Mouse (Mus musculus): Measurements from ENCODE around the gene Jph3.

Gene Jph3

DNA sequence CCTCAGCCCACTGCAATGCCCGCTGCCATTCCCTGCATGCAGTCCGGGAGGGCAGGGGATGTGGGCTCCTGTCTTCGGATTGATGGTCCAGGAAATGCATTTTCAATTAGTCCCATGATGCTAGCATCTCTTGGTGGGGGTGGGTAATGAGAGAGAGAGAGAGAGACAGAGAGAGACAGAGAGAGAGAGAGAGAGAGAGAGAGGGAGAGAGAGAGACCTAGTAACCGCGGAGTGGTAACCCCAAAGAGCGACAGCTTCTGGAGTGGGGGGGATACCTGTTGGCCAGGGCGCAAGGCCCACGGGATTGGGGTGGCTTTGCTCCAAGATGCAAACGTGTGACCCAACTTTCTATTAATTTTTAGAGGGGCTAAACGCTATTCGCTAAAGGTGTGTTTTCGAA lies at the start of gene Jph3:
Gene Jph3 (plus strand): TSS at position 301 of the 400 bp plus-strand sequence.
- no peak for DNase-seq

DNA sequence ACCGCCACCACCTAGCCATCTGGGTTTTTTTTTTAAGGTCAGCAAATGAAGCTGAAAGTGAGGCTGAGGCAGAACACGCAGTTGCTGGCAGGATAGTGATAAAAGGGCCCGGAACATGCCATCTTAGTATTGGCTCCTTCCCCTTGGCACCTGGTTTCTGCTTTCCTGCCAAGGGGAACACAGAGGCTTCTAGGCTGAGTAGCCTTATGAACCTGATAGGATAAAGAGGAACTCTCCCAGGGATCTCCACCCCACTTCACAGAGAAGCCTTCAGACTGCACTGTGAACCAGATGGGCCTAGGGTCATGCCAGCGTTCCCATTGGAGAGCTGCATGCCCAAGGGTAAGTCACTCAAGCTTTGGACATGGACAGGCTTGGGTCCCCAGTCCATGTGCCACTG lies 48.5 kb upstream of the Jph3 start:
- peak; percentile 82 for DNase-seq

DNA sequence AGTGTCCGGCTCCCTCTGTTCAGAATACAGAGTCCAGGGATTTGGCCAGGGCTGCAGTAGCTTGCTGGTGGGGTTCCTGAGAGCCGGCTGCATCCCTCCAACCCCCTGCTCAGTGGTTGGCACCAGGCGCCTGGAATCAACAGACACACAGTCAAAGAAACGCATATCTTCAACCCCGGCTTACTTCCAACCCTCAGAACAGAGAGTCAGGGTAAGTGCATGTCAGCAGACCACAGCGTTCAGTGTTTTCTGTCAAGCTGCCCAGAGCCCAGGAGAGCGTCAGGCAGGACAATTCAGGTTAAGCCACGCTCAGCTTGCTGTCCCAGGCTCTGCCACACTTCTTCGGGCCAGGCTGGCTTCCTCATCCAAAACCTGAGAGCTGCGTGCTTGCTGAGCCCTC lies 48.0 kb upstream of the Jph3 start:
- peak; percentile 65 for DNase-seq

DNA sequence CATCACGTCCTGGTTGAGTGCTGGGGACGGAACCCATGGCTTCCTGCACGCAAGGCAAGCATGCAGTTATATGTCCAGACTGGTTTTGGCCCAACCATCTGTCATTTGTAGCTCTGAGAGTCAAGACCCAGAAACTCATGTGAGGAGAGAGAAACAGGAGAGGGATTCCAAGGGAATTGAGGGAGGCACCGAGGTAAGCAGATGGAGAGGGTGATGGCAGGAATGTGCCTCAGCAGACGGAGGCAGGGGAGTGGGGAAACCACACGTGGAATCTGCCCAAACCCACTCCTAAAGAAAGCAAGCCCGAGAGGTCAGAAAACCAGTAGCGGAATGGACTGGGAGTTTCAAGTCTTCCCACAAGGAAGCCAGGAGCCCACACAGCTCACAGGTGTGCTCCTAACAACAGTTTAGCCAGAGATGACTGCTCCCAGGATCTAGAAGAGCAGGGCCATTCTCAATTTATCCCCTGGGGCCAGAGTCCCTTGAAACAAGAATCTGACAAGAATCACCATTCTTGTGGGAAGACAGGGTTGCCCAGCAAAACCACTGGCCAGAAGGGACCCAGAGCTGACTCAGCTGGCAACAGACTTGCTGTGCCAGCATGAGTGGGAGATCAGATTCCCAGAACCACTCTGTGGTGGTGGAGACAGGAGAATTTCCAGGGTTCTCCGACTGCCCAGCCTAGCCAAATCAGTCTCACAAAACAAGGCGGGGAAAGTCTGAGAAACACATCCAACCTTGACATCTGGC lies 46.2 kb upstream of the Jph3 start:
- DNase-seq = no peak

DNA sequence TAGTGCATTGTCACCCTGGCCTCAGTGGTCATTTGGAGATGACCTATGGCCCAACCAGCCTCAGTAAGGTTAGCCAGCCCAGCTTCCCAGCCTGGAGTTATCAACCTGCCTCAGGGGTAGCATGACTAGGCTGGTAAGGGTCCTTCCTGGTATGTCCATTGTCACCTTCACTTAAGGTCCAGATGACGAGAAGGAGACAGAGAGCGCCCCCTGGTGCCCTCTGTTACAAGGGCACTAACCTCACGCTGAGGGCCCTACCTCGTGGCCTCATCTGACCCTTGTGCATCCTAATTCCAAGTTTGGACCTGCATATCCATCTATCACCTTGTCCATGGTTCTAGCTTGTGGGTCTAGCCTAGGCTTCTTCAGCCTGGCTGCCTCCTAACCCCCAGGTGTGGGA lies 44.0 kb upstream of the Jph3 start:
- peak; percentile 57 for DNase-seq

DNA sequence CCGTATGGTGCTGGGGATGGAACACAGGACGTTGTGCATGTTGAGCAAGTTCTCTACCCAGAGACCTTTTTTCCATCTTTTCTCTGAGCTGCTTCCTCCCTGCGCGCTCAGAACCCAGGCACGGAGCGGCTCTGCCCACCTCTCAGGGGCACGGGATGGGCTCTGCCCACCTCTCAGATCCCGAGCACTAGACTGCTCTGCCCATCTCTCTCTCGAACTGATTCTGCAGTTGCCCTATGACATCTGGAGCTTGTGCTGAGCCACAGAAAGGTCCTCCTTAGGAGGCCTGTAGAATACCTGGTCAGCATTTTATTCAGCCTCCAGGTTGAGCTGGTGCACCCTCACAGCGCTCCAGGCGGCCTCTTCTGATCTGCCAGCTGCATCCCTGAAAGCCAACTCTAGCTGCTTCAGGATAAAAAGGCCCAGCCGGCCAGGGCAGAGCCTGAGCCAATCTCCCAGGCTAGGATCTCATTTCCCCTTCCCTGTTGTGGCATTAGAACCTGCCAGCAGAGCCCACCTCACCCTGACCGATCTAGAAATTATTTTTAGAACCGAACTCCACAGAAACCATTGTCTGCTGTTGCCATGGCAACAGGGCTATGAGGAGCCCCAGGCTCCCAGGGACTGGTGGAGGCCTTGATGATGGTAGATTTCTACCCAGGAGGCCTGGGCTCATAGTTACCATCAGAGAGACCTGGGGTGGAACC lies 41.8 kb upstream of the Jph3 start:
- DNase-seq = peak; percentile 57

DNA sequence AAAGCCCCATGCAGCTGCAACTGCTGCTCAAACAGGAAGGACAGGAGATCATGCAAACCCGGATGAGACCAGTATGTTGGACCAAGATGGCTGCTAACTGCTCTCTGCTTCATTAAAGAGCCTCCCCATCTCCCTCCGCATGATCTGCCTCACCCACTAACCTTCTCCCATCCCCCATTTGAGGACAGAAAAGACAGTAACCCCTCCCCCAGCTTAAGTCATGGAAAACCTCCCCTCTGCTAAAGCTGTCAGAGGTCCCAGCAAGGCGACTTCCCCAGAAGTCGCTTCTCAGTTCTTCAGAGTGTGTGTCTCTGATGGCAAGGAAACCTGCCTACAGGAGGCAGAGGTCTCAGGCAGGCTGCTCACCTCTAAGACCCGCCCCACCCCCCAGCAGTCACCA lies 40.9 kb upstream of the Jph3 start:
- DNase-seq = no peak

DNA sequence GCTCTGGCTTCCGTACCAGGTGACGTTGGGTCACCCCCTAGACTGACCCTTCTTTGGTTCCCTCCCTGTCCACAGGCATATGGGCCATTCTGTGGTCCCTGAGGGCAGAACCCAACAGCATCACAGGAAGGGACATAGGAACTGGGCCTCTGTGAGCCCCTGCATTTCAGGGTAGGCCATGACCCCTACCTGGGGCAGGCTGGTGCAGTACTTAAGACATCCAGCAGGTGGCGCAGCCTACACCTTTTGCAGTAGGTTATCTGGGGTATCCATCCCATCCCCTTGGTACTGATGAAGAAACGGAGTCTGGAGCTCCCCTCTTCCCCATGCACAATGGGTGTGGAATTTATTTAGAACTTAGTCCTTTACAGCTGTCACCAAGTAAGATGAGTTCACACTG lies 35.0 kb upstream of the Jph3 start:
- DNase-seq = peak; percentile 70

DNA sequence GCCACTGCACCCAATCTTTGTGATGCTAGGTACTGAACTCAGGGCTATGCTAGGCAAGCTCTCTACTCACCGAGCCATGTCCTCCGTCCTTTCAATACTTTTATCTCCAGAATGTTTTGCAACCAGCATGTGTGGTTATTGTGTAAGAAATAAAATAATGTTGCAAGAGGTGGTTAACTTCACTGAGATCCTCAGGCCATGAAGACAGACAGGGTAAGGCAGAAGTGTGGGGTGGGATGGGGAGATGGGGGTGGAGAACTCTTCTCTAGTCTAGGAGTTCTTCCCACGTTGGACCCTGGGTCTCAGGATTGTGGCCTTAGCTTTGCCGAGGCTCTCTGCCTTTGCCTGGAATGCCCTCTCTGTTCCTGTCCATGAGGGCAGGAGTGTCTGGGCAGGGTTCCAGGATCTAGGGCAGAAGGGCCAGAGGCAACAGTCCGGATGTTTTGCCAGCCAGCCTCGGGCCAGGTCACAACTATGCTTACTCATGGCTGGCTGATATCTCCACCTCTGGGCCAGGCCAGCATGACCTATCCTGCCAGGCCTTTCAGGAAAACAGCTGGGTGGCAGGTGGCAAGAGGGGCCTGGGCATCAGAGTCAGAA lies 33.7 kb upstream of the Jph3 start:
- peak; percentile 63 for DNase-seq

DNA sequence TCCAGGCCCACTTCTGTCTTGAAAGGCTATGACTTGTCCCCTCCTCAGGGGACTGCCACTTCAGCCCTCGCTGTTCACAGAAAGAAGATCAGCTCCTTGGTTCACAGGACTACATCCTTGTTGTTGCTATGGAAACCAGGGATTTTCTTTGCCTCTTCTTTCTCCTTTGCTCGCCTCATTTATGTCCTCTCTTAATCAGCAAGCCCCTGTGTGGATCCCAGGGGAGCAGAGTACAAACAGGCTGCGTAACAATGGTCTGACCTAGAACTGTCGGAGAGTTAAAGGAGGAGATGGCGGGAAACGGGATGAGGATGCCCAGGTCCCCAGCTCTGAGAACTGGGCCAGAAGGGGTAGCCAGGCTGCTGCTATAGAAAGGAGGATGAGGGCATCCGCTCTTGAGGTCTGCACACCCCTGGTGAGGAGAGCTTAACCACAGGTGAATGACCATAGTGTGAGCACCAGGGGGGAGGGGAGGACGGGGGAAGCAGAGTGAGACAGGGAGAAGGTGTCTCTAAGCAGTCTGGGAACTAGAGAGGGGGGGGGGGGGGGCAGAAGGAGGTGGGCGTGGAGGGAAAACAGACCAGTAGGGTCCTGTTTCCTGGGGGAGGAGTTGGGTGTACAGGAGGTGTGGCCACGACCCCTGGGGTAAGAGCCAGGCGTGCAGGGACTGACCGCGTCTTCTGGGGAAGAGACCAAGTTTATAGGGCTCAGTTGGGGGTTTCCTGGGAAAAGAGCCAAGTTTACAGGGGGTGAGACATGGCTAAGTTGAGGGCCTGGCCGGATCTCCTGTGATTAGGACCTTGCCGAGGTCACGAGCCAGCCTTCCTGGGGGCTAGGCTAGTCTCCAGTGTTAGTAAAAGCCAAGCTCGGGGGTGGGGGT lies 31.4 kb upstream of the Jph3 start:
- DNase-seq = peak; percentile 85

DNA sequence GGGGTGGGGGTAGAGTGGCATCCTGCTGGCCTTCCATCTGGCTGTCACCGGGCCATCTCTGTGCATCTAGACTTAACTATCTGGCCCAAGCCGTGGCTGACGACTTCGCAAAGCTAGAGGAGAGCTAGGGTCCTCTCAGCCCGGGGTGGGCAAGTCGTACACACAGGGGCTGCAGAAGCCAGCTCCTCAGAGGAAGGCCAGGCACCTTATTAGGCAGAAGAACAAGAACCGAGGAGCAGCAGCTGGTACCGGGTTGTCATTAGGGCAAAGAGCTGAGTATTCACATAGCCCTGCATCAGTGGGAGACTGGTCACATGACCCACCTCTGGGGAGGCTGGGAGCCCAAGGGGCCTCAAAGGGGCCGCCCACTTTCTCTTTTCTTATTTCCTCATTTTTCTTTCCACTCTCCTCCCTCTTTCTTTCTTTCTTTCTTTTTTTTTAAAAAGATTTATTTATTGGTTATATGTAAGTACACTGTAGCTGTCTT lies 30.8 kb upstream of the Jph3 start:
- no peak for DNase-seq

DNA sequence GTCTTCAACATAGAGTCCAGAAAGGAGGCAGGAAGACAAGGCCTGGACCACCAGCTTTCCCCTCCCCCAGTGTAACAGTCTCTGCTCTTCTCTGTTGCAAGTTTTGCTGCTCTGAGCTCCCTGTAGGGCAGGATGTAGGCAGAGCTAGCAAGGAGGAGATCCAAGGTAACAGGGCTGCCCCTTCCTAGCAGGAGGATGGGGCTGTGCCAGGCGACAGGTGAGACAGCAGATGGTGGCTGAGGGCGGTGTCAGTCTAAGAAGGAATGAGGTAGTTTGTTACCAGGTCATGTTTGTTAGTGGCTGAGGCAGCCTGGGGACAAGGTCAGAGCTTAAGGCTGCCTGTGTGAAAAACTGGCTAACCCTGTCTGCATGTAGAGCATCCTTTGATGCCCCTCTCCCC lies 29.5 kb upstream of the Jph3 start:
- peak; percentile 98 for DNase-seq

DNA sequence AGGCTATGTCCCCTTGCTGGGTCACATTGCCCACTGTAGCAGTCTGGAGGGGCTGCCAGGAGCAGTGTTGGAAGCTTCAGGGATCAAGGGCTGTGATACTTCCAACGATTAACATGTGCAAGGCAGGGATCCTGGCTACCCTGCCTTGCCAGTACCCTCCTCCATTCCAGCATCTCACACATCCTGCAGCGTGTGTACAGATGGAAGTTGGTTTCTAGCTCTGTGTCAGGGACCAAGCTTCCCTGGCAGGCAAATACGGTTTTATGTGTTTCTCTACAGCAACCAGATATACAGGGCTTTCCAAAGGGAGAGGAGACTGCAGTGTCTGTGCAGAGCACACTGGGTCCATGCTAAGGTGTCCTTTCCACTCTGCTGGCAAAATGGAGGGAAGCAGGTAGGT lies 24.2 kb upstream of the Jph3 start:
- DNase-seq = no peak

DNA sequence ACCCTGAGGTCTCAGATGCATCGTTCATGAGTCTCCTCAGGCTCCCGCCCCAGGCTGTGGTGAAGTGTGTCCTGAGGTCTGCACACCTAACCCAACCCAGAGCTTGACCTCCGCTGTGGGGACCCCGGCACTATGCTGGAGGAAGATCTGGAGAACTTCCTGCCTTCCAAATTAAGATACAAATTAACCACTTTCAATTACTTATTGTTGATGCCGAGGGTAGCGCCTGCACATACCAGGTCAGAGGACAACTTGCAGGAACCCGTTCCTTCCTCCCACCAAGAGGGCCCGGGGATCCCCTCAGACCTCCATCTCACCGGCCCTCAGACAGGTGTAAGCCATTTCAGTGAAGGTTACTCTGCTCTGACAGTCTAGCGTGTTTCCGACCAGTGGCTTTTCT lies 22.5 kb upstream of the Jph3 start:
- DNase-seq = no peak

DNA sequence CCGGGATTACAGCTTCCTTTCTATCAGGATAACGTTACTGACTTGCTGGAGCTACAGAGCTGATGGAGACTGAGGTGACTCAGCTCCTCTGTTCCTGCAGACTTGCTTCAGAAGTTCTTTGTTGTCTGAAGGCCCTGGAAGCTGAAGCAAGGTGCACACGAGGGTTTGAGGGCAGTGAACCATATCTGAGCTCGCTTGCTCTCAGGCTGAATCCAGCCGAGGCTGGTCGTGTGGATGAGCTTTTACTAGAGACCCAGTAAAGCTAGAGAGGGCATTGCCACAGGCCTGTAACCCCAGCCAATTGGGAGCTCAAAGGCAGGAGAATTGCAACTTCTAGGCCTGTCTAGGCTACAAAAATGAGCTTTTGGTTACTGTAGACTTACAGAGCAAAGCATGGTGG lies 21.0 kb upstream of the Jph3 start:
- DNase-seq = no peak

DNA sequence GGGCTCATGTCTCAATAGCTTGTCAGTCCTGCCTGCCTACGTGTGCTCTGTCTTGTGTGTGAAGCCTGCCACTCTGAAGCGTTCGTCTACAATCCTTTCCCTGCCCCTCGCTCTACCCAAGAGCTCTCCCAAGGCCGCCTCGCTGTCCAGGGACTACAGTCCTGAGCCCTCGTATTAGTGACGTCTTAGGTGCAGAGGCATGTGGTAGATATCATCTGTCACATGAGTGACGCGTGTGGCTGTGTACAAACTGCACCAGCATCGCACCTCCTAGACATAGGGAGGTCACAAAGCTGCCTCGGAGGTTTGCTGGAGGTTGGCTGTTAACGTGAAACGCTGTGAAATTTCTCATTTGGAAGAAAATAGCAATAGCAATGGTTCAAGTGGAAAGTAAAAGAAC lies 11.9 kb upstream of the Jph3 start:
- peak; percentile 54 for DNase-seq

DNA sequence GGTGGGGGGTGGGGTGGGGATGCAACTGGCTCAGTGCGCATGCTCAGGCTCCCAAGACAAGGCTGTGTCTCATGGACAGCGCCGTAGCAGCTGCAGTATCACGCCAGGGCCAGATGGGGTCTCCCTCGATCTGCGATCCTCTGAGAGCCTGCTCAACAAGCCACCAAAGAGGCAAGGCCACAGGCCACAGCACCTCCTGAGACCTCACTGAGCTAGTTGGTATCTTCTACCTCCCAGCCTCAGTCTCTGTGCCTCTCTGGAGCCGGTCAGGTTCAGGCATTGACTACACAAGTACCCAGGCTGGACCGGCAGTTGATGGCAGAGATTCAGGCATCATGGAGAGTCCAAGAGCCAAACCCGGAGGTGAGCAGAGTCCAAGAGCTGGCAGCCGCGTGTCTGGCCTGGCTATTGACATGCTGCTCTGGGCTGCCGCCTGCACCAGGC lies 11.4 kb upstream of the Jph3 start:
- peak; percentile 97 for DNase-seq

DNA sequence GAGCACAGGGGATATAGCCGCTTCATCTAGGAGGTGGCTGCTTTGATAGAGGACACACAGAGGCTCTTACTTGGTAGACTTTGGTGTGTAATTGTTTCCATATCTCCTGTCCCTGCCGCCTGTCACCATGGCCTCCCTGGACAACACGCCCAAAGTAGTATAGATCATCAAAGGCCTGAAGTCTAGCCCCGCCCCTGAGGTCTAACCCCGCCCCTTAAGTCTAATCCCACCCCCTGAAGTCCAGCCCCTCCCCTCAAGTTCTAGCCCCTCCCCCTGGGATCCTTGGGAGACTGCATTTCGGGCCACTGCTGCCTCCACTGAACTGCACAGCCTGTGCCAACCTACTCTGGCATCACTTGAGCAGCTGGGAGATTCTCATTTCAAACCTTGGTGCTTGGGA lies 10.5 kb upstream of the Jph3 start:
- no peak for DNase-seq

DNA sequence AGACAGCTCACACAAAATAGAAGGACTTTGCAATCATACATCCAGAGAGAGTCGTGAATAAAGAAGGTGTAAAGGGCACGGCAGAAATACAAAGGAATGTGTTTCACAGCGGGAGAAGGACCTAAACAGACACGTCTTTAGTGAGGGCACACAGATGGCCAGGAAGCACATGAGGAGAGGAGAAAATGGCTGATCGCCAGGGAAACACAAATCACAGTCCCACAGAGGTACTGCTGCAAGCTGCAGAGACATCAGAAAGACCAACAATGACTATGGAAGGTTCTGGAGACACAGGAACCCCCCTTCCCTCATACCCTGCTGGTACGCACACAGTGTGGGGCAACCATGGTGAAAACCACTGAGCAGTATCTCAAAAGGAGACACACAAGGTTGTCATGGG lies 8.4 kb upstream of the Jph3 start:
- DNase-seq = peak; percentile 77

DNA sequence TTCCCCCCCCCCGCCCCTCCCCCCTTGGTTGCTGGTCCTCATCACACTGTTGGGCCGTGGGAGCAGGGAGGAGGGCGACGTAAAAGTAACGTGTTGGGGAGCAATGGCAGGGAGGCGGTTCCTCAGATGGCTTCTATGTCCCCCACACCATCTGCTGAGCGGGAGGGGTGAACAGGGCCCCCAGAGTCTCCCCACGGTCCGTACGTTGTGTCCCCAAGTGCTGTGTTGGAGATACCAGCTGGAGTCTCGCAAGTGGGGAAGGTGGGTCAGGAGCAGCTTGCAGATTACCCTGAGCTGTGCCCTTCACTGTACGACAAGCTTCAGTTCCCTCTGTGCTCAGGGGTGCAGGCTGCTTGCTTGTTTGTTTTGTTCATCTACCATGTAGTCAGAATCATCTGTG lies 5.6 kb upstream of the Jph3 start:
- DNase-seq = no peak

DNA sequence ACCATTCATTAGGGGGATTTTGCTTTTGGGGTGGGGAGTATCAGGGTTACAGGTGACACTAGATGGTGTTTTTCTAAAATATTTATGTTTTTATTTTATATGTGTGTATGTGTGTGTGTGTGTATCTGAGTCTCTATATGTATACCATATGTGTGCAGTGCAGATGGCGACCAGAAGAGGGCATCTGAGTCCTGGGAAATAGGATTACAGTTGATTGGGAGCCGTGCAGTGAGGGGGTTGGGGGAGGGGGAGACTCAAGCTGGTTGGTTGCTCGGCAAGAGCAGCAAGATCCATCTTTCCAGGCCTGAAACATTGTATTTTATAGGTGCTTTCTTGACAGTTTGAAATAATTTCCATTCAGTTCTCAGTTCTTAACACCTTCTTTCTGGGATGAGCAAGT lies 2.3 kb upstream of the Jph3 start:
- DNase-seq = no peak

DNA sequence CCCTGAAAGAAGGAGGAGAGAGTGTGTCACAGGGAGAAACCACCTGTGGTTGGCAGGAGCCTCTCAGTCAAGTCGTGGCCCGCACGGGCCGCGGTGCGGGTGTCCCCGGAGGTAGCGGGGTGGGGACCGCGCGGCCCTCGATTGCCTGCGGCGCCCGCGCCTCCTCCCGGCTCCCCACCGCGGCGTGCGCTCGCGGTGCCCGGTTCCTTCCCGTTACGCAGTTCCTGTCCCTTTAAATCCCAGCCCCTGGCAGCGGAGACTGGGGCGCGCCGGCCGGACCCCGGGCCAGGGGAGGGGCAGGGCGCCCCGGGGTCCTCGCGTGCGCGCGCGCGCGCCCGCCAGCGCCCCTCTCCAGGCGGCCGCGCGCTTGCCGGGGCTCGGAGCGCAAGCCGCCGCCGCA lies 331 bp downstream of the Jph3 start:
- peak; percentile 75 for DNase-seq

DNA sequence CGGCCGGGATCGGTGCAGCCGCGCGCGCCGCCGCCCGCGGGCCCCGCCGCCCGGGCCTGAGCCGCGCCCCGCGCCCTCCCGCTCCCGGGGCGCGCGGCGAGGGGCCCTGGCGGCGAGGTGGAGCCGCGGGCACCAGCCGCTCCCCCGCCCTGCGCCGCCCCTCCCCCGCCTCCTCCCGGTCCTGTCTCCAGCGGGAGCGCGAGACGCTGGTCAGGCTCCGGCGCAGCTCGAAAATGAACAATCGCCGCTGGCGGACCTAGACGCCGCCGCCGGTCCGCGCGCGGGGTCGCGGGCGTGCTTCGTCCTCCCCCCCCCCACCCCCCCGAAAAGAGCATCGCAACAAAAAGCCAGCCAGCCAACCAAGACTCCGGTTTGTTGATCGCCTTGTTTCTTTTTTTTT lies 747 bp downstream of the Jph3 start:
- DNase-seq = peak; percentile 60

Data from cerebellum, adult 11-12 months (tissue).